Mouse (Mus musculus): ENCODE data around the gene Suz12. TPM values are rescaled to one million over a fixed set of nuclear protein-coding genes. Genes with fewer than 3 reads are reported as not detected.
"Not testable (repeated sequence)": the region's sequence is repeated elsewhere in the genome, so short reads cannot be mapped to it uniquely, and the experiment has no call there.

The Suz12 gene
- polyA plus RNA-seq, 1 experiment, result 2.0 TPM

DNA sequence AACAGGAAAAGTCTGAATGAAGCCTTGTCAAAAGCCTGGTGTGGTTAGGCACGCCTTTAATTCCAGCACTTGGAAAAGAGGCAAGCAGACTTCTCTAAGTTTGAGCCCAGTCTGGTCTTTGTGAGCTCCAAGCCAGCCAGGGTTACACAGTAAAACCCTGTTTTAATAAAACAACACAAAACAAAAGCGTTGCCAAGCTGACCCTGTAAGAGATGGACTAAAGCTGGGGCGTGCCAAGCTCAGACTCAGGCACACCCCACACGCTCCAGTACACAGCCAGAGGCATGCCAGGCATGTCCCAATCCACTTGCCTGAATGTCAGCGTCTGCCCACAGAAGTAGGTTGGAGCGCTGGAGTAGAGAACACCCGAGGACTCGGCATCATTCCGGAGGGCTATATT, 63.2 kb downstream of the Suz12 start:
- H3K27me3 ChIP-seq (ENCODE audit: control insufficient read depth, insufficient read depth, low read length), result no peaks in the 10 kb centered on the region
- WGBS, result 94% methylated on average over 9 of the region's 9 CpGs

DNA sequence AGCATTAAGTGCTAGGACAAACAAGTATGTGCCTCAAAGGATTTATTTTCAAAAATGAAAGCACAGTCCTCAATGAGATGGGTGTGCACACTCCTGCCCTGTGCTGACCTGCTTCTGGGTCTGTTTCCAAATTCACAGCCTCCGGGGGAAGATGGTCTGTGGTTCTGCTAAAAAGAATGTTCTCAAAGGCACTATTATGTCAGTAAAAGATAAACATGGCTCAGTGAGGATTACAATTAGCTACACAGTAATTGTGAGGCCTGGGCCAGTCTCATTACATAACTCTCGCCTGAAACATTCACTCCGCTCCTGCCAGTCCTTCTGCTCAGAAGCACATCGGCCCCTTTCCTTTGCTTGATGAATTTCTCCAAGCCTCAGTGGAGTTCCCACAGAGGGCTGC, 69.3 kb downstream of the Suz12 start:
- WGBS, result 76% methylated on average over 4 of the region's 4 CpGs
- peaks cover 41% of the 10 kb centered on the region for H3K36me3 ChIP-seq (ENCODE audit: control insufficient read depth, insufficient read depth, low read length)

More for the DNA sequence above, 63.2 kb downstream of the Suz12 start:
- no peak overlapping the region for H3K27ac ChIP-seq (ENCODE audit: insufficient read depth, low read depth, low read length)
- no peak for TF ChIP-seq POLR2A (IDR thresholded peaks at IDR 0.05; ENCODE audit: low read depth, low read length)
- TF ChIP-seq CTCF (IDR thresholded peaks at IDR 0.05; ENCODE audit: extremely low read depth, insufficient read length, insufficient replicate concordance, low read depth, low read length), result no peak
- no peak overlapping the region for H3K4me3 ChIP-seq (ENCODE audit: low read depth, low read length)
- H3K36me3 ChIP-seq (ENCODE audit: control insufficient read depth, insufficient read depth, low read length), result peaks cover 64% of the 10 kb centered on the region
- H3K4me1 ChIP-seq (ENCODE audit: control insufficient read depth, insufficient read depth, insufficient read length, low read length), result no peaks in the 10 kb centered on the region

DNA sequence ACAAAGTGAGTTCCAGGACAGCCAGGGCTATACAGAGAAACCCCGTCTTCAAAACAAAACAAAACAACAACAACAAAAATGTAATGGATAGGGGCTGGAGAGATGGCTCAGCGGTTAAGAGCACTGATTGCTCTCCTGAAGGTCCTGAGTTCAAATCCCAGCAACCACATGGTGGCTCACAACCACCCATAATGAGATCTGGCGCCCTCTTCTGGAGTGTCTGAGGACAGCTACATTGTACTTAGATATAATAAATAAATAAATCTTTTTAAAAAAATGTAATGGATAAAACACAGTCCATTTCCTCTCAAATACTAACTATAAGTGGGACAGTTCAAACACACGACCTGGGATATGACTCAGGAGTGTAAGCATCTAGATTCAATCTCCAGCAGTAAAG, 73.5 kb downstream of the Suz12 start:
- H3K27me3 ChIP-seq (ENCODE audit: control insufficient read depth, insufficient read depth, low read length); H3K27ac ChIP-seq (ENCODE audit: insufficient read depth, low read depth, low read length); H3K4me1 ChIP-seq (ENCODE audit: control insufficient read depth, insufficient read depth, insufficient read length, low read length); H3K4me3 ChIP-seq (ENCODE audit: low read depth, low read length): not testable (repeated sequence)
- H3K36me3 ChIP-seq (ENCODE audit: control insufficient read depth, insufficient read depth, low read length), result peaks cover 14% of the 10 kb centered on the region
- 82% methylated on average over 4 of the region's 4 CpGs for WGBS

More for the DNA sequence above, 69.3 kb downstream of the Suz12 start:
- TF ChIP-seq CTCF (IDR thresholded peaks at IDR 0.05; ENCODE audit: extremely low read depth, insufficient read length, insufficient replicate concordance, low read depth, low read length) (no peak), POLR2A (IDR thresholded peaks at IDR 0.05; ENCODE audit: low read depth, low read length) (no peak)
- Histone ChIP-seq H3K4me1 (ENCODE audit: control insufficient read depth, insufficient read depth, insufficient read length, low read length) (no peaks in the 10 kb centered on the region), H3K4me3 (ENCODE audit: low read depth, low read length) (no peak overlapping the region), H3K27me3 (ENCODE audit: control insufficient read depth, insufficient read depth, low read length) (no peaks in the 10 kb centered on the region), H3K27ac (ENCODE audit: insufficient read depth, low read depth, low read length) (0 out of 2 replicates have a peak overlapping the region, but pooled peaks have one; percentile 10)

DNA sequence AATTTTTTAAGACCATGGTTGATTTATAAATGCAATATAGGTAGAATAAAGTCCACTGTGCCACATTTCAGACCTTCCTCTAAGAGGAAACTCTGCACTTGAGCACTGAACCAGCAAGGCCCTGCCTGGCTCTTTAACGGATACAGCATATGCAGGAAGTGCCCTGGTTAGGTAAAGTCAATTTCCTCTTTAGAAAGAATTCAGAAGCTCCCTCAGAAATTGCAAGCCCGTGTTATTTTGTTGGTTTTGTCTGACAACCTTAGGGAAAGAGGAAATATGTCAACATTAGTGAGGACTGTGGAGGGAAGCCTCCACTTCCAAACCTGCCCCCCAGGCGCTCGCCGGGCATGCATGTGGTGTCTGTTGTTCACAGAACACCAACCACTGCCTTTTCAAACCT, 74.7 kb downstream of the Suz12 start:
- Histone ChIP-seq H3K27ac (ENCODE audit: insufficient read depth, low read depth, low read length) (peak overlapping the region; percentile 46; the same call in 1 of the 2 replicates), H3K4me3 (ENCODE audit: low read depth, low read length) (no peak overlapping the region), H3K36me3 (ENCODE audit: control insufficient read depth, insufficient read depth, low read length) (peaks cover 8% of the 10 kb centered on the region), H3K27me3 (ENCODE audit: control insufficient read depth, insufficient read depth, low read length) (no peaks in the 10 kb centered on the region), H3K4me1 (ENCODE audit: control insufficient read depth, insufficient read depth, insufficient read length, low read length) (peaks cover 6% of the 10 kb centered on the region; the same call in 1 of the 2 replicates)
- WGBS, result 67% methylated on average over 5 of the region's 5 CpGs
- TF ChIP-seq POLR2A (IDR thresholded peaks at IDR 0.05; ENCODE audit: low read depth, low read length) (no peak), CTCF (IDR thresholded peaks at IDR 0.05; ENCODE audit: extremely low read depth, insufficient read length, insufficient replicate concordance, low read depth, low read length) (no peak)

DNA sequence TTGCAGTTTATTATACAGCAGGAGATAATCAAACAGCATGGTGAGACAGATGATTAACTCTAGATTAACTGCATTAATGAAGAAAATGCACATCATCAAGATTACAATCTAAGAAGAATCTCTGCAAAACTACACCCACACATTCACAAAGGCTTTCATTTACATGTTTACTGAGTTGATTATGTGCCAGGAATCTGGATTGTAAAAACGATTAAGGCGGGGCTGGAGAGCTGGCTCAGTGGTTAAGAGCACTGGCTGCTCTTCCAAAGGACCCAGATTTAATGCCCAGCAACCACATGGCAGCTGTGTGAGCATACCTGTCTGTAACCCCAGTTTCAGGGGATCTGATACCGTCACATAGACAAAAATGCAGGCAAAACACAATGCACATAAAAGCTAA, 76.9 kb downstream of the Suz12 start:
- H3K27me3 ChIP-seq (ENCODE audit: control insufficient read depth, insufficient read depth, low read length), result no peaks in the 10 kb centered on the region
- no peak overlapping the region for H3K4me3 ChIP-seq (ENCODE audit: low read depth, low read length)
- 0 out of 2 replicates have a peak, but pooled peaks cover 1% of the 10 kb centered on the region for H3K36me3 ChIP-seq (ENCODE audit: control insufficient read depth, insufficient read depth, low read length)
- peaks cover 6% of the 10 kb centered on the region; the same call in 1 of the 2 replicates for H3K4me1 ChIP-seq (ENCODE audit: control insufficient read depth, insufficient read depth, insufficient read length, low read length)
- 11% methylated on average over 3 of the region's 3 CpGs for WGBS
- TF ChIP-seq CTCF (IDR thresholded peaks at IDR 0.05; ENCODE audit: extremely low read depth, insufficient read length, insufficient replicate concordance, low read depth, low read length) (no peak), POLR2A (IDR thresholded peaks at IDR 0.05; ENCODE audit: low read depth, low read length) (no peak)
- H3K27ac ChIP-seq (ENCODE audit: insufficient read depth, low read depth, low read length), result no peak overlapping the region

DNA sequence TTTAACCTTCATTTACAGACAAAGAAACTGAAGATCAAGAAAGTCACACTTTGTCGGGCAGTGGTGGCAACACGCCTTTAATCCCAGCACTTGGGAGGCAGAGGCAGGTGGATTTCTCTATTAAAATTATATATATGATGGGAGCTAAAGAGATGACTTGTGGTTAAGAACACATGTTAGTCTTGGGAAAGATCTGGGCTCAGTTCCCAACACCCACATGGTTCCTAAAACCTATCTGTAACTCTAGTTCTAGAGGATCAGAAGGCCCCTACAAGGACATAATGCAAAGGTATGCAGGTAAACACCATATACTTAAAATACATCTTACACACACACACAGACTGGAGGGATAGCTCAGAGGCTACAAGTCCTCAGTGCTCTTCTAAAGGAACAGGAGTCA, 78.1 kb downstream of the Suz12 start:
- Histone ChIP-seq H3K4me3 (ENCODE audit: low read depth, low read length) (no peak overlapping the region), H3K36me3 (ENCODE audit: control insufficient read depth, insufficient read depth, low read length) (0 out of 2 replicates have a peak, but pooled peaks cover 1% of the 10 kb centered on the region), H3K4me1 (ENCODE audit: control insufficient read depth, insufficient read depth, insufficient read length, low read length) (peaks cover 6% of the 10 kb centered on the region; the same call in 1 of the 2 replicates), H3K27ac (ENCODE audit: insufficient read depth, low read depth, low read length) (no peak overlapping the region), H3K27me3 (ENCODE audit: control insufficient read depth, insufficient read depth, low read length) (no peaks in the 10 kb centered on the region)
- TF ChIP-seq POLR2A (IDR thresholded peaks at IDR 0.05; ENCODE audit: low read depth, low read length) (no peak), CTCF (IDR thresholded peaks at IDR 0.05; ENCODE audit: extremely low read depth, insufficient read length, insufficient replicate concordance, low read depth, low read length) (no peak)
- WGBS, result 92% methylated on average over 2 of the region's 2 CpGs

DNA sequence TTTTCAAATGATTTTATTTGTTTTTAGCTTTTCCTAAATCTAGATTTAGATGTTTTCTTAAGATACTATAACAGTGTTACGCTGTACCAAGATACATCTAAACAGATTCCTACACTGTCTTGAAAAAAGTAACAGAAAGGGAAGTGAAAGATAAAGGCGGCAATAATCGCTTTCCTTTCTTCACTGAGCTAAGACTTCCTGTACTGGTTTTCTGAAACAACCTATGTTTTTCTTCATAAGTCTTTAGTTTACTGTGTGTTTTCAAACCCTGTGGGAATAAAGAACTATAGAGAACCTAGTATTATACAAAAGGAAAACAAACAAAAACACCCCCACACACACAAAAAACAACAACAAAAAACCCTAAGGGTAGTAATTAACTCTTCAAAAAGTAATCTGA, 79.5 kb downstream of the Suz12 start:
- Histone ChIP-seq H3K27ac (ENCODE audit: insufficient read depth, low read depth, low read length) (peak overlapping the region; percentile 37; the same call in 1 of the 2 replicates), H3K4me3 (ENCODE audit: low read depth, low read length) (no peak overlapping the region), H3K27me3 (ENCODE audit: control insufficient read depth, insufficient read depth, low read length) (no peaks in the 10 kb centered on the region), H3K4me1 (ENCODE audit: control insufficient read depth, insufficient read depth, insufficient read length, low read length) (peaks cover 6% of the 10 kb centered on the region; the same call in 1 of the 2 replicates), H3K36me3 (ENCODE audit: control insufficient read depth, insufficient read depth, low read length) (0 out of 2 replicates have a peak, but pooled peaks cover 1% of the 10 kb centered on the region)
- TF ChIP-seq CTCF (IDR thresholded peaks at IDR 0.05; ENCODE audit: extremely low read depth, insufficient read length, insufficient replicate concordance, low read depth, low read length) (no peak), POLR2A (IDR thresholded peaks at IDR 0.05; ENCODE audit: low read depth, low read length) (no peak)
- whole genome bisulfite sequencing, result 72% methylated on average over 3 of the region's 3 CpGs
